Mouse (Mus musculus): ENCODE measurements at regions not wholly inside any gene's neighbourhood (a gene's known extent, or its start where the extent isn't known, plus 50 kb on each side); places are given as distances from the start of the nearest gene placed in this dataset.
A peak's percentile ranks its signal among the peaks of the same experiment; 100 is the strongest.

DNA sequence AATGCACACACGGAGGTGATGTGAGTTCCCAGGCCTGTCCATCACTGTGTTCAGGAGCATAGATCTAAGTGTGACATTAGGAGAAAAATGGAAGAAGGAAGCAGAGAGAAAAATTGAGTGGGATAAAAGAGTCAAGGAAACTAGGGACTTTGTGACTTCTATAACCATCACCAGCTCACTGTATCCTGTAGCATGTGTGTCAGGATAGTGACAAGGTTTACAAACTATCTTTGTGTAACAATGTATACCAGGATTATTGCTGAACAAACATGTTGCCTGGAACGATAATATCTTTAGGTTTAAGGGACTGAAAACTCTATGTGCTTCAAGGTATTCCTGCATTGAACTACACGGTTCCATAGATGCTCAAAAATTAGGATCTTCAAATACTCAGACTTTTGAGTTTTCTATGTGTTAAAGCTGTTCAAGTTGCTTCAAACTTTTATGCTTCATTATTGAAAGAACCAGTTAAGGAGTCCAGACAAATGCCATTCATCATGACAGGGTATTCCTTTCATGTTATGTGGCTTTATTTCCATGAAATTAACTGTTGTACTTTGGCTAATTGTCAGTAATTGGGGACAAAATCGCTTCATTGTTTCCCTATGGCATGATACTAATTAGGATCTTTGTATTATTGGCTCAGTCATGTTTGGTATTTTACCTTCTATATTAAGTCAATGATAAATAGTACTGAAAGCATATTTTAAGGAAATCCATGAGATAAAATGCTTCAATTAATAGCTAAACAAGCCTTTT lies 200.5 kb downstream of the Gm11146 start:
- ATAC-seq (ENCODE audit: poor library complexity, severe bottlenecking) = no peak

DNA sequence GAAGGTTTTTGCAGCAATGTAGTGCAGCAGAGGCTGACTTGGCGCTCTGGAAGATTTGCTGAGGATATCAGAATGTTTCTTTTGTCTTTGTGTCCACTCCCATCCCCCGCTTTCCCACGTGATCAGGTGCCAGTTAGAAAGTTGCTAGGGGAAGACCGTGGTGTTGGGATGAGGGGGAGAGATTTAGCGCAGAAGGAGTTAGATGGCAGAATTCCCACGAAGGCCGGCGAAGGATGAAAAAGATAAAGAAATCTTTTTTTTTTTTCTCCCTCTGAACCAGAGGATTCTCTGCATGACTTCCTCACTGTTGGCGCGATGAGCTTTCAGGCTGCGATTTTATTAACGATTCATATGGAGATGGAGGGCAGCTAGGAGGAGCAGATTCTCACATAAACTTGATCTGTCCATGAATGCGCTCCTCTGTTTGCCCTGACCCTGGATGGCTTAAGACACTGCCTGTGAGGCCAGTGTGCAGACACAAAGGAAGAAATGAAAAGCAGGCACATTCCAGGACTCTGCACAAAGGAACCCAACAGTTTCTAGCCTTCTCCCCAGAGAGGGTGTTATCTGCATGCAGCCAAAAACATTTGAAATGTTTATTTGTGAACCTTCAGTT lies 201.5 kb downstream of the Gm11146 start:
- ATAC-seq (ENCODE audit: poor library complexity, severe bottlenecking) = no peak

DNA sequence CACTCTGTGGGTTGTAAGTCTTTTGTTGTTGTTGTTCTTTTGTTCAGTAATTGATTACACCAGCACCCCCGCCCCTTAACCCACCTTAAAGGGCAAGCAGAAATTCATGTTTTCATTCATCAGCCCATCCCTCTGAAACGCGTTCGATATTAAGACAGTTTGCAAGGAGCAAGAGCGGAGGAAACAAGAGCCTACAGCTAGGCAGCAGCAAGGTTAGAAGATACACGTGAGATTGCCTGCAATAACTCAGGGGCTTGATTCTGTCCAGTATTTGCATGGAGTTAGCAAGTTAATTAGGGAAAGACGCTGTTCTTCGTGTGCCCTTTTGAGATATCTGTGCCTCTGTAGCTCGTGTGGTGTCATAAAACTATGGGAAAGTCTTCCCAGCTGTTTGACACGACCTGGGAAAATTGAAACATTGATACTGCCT lies 202.0 kb downstream of the Gm11146 start:
- no peak for ATAC-seq (ENCODE audit: poor library complexity, severe bottlenecking)

DNA sequence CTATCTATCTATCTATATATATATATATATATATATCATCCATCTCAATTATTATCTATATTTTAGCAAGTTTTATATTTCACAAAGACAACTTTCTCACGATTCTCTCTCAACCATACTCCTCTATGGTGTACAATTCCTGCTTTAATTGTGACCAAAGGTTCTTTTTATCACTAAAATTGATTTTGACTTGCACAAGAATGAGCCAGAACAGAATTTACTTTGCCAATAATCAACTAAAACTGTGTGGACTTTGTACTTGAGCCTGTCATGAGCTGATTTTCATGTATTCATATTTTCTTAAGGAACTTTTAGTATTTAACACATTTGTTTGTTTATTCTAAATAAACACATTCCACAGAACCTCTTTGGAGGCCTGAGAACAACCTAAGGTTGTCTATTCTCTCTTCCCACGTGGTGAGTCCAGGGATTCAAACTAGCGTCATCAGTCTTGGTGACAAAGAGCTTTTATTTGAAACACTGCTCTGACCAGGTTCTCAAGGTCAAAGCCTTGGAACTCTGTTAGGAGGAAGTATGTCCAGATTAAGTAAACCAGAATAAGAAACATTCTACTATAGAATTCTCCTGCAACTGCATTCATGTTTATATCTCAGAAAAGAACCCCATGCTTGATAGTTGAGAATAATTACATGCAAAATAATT lies 207.7 kb downstream of the Gm11146 start:
- ATAC-seq (ENCODE audit: poor library complexity, severe bottlenecking) = no peak

DNA sequence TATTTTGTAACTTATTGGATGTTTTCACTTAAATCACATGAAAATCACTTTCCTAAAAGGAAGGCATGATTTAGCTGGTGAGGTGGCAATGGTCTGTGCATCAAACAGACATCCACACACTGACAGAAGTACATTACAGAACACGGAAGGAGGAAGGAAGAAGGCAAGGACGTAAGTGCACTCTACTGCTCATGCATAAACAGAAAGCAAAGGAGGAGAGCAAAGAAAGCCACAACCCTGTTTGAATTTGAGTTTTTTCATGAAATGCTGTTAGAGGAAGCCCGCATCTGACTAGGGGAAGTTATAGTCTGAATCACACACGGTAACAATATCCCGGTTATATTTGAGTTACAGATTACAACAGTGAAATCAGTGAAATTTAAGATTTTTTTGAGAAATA lies 208.4 kb downstream of the Gm11146 start:
- ATAC-seq (ENCODE audit: poor library complexity, severe bottlenecking) = peak; percentile 30; the same call in 1 of the 2 replicates

DNA sequence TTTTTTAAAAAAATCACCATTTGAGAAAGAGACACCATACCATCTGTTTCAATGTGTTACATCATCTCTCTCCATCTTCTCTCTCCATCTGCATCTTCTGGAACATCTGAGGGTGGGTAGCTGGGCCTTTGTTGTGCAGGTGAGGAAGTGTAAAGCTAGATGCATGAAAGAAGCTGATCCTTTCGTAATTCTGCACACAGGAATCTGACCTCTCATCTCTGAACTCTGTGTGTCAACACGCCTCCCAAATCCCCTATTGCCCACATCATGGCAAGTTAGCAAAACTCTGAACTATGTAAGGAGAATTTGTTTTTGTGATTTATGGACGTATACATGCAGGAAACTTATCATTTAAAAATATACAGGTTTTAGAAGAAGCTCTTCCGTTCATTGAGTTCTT lies 209.7 kb downstream of the Gm11146 start:
- no peak for ATAC-seq (ENCODE audit: poor library complexity, severe bottlenecking)

DNA sequence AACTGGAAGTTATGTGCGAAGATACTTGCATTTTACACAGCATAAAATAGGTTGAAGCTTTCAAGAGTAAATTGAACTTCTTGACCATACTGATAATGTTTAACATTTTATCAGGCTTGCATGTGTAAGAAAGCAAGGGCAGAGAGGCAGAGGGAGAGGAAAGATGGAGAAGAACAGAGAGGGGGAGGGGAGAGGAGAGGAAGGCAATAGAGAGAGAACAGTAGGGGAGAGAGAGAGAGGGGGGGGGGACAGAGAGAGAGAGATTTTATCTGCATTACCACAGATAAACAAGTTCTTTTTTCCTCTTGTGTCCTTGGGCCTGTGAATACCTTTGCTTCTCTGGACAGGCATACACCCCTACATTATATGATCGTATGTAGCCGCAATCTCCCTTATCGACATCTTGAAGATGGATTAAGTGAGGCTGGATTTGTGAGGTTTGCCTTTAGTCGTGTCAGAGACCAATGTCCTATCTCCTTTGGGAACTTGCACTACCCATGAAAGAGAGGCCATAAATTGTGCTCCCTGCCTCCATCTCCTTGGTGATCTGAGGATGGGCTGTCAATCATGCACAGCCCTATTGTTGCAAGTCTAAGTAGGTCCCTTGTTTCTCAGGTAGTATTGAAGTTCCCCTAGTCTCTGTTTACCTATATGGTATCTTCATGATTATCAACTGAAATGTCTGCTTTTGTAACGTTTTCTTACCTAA lies 217.7 kb downstream of the Gm11146 start:
- no peak for ATAC-seq (ENCODE audit: poor library complexity, severe bottlenecking)

DNA sequence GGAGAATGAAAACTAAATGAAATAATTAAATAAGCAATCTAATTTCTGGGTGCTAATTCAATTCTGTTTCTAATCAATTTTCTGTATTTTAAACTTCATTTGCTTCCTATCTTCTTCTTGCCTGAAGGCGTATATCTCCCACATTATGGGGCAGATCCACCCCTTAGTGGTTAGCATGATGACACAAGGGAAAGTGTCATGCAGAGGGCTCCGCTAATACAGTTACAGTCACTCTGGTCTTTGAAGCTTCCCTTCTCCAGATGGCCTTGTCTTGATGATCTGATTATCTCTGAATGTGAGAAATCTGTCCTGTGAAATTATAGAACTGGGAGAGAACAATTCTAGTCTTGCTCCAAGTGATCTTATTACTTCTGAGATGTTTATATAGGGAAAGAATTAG lies 219.1 kb downstream of the Gm11146 start:
- no peak for ATAC-seq (ENCODE audit: poor library complexity, severe bottlenecking)

DNA sequence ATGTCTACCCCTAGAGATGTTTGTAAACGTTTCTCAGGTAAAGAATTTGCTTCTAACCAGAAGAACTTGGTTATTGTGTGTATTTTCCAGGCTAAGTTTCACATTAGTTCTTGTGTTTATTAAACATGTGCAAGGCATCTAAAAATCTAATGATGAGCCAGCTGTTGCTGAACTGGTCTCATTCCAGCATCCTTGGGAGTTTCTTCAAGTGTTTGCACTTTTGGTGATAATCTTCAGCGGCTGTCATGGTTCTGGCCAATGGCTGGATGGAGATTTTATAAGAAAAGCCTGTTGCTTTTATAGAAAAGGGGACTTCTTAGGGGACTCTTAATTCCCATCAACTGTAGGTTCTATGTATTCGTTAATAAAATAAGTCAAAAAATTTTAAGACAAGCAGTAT lies 229.1 kb downstream of the Gm11146 start:
- no peak for ATAC-seq (ENCODE audit: poor library complexity, severe bottlenecking)

DNA sequence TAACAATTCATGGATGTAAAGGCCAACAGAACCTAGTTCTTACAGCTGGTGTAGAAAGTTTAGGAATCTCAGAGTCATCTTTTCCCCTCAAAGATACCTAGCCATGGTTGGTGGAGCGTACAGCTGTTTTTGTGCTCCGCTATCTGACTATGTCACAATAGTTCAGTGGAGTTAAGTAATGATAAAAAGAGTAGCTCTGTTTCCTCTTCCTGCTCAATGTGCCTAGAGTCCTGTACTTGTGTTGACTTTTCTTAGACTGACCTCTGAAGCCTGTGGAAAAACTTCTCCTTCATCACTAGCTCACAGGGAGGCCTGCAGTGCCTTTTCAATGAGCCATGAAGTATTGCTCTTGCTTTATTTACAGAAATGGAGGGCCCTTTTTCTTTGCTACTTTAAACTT lies 232.1 kb downstream of the Gm11146 start:
- peak; percentile 99 for ATAC-seq (ENCODE audit: poor library complexity, severe bottlenecking)

DNA sequence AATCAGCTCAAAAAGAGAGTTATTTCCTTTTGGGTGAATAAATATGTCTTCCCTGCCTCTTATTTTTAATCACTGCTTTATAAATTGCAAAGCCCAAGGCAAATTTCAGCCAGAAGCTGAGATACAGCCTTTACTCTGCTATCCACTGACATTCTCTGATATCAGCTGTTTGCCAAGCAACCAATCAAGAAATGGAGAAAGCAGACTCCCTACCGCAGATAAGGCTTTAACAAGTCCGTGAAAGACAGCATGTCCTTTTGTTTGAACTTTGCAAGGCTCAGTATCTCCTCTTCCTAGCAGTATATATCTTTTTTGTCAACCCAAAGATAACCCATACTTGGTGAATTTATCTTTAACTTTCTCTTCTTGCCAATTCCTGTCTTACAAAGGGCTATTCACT lies 236.6 kb downstream of the Gm11146 start:
- ATAC-seq (ENCODE audit: poor library complexity, severe bottlenecking) = no peak

DNA sequence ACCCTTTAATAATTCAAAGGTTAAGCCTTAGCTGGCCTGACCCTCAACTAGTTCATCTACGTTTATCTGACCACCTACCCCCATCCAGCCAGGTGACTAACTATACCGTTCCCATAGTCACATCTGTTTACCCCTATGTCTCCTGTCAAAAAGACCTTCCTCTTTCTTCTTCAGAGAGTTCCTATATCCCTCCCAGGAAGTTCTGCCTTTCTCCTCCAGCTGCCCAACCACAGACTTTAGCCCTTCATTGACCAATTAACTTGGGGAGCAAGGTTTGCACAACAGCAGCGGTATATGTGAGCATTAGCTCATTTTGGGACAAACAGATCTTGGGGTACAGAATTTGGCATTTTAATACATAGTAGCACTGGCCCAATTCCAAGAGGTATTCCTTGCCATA lies 237.5 kb downstream of the Gm11146 start:
- peak; percentile 70 for ATAC-seq (ENCODE audit: poor library complexity, severe bottlenecking)

DNA sequence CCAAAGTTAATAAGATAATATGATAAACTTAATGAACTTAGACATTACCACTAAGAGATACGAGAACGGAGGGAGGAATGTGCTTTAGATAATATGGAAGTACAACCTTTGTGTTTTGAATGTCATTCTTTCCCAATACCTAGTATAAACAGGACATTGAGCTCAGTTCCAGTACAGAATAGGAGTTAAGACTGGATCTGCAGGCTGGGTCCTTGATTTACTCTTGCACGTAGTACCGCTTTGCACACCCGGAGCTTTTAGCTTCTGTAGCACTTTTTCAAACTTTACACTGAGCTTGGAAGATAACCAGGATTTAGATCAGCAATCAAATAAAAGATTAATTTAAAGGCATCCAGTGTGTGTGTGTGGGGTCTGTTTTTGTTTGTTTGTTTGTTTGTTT lies 242.7 kb downstream of the Gm11146 start:
- no peak for ATAC-seq (ENCODE audit: poor library complexity, severe bottlenecking)

DNA sequence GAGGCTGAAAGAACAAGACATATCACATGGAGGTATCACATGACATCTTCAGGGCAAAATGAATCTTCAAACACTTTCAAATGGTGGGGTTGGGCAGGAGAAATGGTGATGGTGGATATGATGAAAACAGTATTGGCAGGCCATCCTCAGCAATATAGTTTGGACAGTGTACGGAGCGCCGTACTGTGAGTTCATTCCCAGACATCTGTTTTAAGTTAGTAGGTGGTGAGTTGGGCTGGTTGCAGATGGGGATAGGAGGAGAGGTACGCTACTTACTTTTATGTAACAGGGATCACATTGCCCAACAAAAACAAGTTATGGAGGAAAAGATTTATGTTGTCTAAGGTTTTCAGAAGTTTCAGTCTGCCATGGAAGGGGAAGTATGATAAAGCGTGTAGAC lies 246.6 kb downstream of the Gm11146 start:
- no peak for ATAC-seq (ENCODE audit: poor library complexity, severe bottlenecking)

DNA sequence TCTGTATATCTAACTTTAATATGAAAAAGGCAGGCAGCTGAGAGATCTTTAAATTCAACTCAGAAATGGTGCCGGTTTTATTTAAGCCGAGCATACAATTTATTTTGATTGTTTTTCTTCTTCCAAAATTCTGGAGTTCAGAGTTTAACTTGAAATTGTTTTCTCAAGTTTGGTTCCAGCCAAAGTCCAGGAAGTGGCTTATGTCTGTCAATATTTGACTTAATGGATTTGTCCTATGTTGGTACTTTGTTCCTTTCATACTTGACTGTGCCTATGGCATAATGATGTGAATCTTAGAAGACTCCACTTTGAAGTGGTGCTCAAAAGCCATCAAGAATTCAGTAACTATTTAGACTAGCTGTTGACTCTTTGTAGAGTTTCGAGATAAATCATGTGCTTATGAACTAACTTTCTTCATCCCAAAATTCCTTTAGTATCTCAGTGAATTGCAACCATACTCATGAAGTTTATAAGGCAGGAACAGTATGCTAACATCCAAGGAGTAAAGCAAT lies 247.6 kb downstream of the Gm11146 start:
- no peak for ATAC-seq (ENCODE audit: poor library complexity, severe bottlenecking)

DNA sequence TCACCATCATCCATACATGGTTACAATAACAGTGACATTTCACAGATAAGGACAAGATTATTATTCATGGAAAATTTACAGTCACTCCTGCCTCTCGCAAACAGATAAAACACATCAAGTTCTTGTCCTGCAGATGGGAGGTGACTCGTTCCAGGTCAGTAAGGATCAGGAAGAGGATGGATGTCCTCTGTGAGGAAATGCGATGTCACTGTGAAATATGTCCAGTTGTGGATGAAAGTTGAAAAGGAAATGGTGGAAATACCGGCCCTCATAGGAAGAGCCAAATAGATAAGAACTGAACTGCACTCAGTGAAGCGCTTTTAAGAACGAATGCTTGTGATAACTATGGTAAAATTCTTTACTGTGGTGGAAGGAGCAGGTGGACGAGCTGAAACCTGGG lies 255.8 kb downstream of the Gm11146 start:
- no peak for ATAC-seq (ENCODE audit: poor library complexity, severe bottlenecking)

DNA sequence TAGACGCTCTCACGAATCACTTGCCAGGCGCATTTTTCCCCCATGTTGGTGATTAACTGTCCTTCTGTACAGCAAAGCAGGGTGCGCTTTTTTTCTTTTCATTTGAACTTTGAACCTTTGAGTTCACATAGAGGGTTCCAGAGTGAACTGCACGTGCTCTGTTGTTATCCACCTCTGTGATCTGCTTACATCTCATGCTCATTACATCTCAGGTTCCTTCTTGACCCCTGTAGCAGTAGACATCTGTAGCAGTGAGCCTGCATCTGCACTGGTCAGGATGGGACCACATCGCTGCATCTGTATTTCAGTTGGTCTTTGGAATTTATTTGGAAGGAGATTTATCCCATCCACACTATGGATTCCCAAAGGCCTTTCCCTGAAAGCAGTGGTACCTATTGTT lies 269.6 kb downstream of the Gm11146 start:
- ATAC-seq (ENCODE audit: poor library complexity, severe bottlenecking) = no peak

DNA sequence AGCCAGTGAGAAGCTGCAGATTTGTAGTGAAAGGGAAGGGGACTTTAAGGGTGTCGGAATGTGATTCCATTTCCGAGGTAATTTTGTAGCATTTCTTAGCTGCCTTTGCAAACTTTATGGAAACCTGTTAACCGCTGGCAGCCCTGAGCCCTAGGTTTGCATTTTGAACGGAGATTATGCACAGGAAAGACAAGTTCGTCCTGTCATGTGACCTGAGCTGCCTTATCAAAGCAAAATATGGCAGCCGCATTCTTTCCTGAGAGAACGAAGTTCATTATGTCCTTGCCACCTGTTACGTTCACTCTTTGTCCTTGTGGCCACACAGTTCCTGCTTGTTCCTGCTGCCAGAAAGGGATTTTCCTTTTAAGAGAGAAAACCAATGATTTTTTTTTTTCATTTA lies 270.9 kb downstream of the Gm11146 start:
- 0 out of 2 replicates have a peak, but pooled peaks have one; percentile 5 for ATAC-seq (ENCODE audit: poor library complexity, severe bottlenecking)

DNA sequence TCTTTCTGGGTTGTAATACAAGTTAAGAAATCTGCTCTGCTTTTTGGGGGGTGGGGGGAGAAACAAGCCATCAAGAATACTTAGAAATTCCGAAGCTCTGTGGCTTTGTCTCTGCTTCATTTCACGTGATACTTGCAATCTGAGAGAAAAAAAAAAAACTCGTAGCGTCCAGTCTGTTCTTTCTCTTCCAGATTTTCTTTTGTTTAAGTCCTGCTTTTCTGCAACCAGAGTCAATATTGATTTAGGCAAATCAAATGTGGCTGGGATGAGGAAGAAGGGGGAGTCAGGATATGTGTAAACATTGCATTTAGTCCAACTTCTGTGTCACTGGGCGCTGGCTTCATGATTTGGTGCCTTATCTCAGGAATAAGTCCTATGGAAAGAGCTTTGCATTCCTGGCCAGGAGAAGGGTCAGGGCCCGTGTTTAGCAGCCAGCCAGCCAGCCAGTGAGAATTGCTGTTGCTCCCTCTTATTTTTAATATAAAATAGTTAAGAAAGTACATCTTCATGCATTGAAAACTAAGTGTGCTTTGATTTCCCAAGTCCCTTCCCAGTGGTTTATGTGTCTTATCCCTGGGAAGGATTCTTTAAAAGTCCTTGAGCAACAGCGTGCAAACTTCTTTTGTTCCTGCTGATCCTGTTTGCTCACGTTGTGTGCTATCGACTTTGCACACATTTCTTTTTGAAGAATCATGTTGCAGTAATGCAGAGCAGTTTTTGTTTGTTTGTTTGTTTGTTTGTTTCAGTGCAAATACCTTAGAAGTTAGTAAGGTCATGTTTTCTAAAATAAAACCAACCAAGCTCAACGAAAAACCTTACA lies 272.0 kb downstream of the Gm11146 start:
- peak; percentile 37 for ATAC-seq (ENCODE audit: poor library complexity, severe bottlenecking)

DNA sequence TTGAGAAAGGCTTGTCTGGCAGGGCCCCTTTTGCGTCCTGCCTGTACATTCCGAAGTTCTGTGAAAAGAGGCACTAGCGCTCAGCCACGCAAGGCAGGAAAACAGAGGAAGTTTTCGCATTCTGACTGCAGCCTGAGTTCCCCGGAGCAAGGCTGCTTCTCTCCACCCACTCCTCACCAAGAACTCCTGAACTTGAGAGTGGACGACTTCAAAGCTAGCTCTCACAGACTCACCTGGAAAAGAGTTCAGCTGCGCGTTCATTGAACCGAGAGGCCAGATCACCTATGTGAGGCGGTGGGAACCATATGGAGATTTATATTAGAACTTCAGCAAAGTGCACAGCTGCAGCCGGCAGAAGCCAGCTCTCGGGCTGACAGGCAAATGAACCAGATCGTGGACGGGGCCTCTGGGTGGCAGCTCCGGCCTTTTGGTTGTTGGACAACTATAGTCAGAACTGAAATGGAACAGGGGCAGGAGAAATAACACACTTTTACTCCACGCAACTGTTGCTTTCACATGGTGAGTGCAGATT lies 272.7 kb downstream of the Gm11146 start:
- peak; percentile 86 for ATAC-seq (ENCODE audit: poor library complexity, severe bottlenecking)

Data from megakaryocyte, adult 5-6 weeks (primary cell).